Mouse (Mus musculus) adrenal gland, adult 10 weeks (tissue): ENCODE results near the gene Rpusd2. TPM values are rescaled to one million over a fixed set of nuclear protein-coding genes. Genes with fewer than 3 reads are reported as not detected.

Source experiments
- polyA plus RNA-seq: library from polyadenylated mRNA; stranded (reverse); fragments of 350-450 nt; fragmentation: Illumina TruSeq; extraction: RNeasy Lipid Tissue Mini Kit (QIAGEN cat#74804); gene quantifications from one replicate; pipeline ENCODE4 v1.2.3, GENCODE M21; 2014; ENCODE audit warnings: low read depth, low replicate concordance

Gene Rpusd2
- polyA plus RNA-seq = 4.3 TPM

GRCm38 (mm10) chr2:119034656-119035396, at the start of gene Rpusd2:
TSS of gene Rpusd2 (plus strand) at chr2:119034790.

GRCm38 (mm10) chr2:119028941-119029551, 5.5 kb upstream of the Rpusd2 start, which contains the start of gene Ccdc32:
TSS of gene Ccdc32 (minus strand) at chr2:119029393.

GRCm38 (mm10) chr2:119046649-119047611, 12.3 kb downstream of the Rpusd2 start, which contains the start of gene Knl1:
TSS of gene Knl1 (plus strand) at chr2:119047119.

Other genes starting within 250 kb of the Rpusd2 start
- 2.3 TPM for gene Knstrn, start 220.8 kb upstream of the Rpusd2 start, polyA plus RNA-seq
- gene Ivd, start 172.8 kb upstream of the Rpusd2 start, polyA plus RNA-seq = 81.6 TPM
- gene Bahd1, start 134.4 kb upstream of the Rpusd2 start, polyA plus RNA-seq = 7.1 TPM
- gene Chst14, start 108.3 kb upstream of the Rpusd2 start, polyA plus RNA-seq = 3.5 TPM
- 16.0 TPM for gene Ccdc32, start 5.4 kb upstream of the Rpusd2 start, polyA plus RNA-seq
- 3.4 TPM for gene Knl1, start 12.3 kb downstream of the Rpusd2 start, polyA plus RNA-seq
- gene Rad51, start 78.0 kb downstream of the Rpusd2 start, polyA plus RNA-seq = 2.2 TPM
- gene Rmdn3, start 122.2 kb downstream of the Rpusd2 start, polyA plus RNA-seq = 49.1 TPM
- not detected for gene Gchfr, start 133.0 kb downstream of the Rpusd2 start, polyA plus RNA-seq
- not detected for gene Gm14137, start 139.7 kb downstream of the Rpusd2 start, polyA plus RNA-seq
- gene Zfyve19, start 173.8 kb downstream of the Rpusd2 start, polyA plus RNA-seq = 4.3 TPM
- 1.7 TPM for gene Dnajc17, start 174.0 kb downstream of the Rpusd2 start, polyA plus RNA-seq
- not detected for gene Ppp1r14d, start 195.1 kb downstream of the Rpusd2 start, polyA plus RNA-seq
- gene Spint1, start 202.6 kb downstream of the Rpusd2 start, polyA plus RNA-seq = 0.58 TPM
- gene Rhov, start 236.5 kb downstream of the Rpusd2 start, polyA plus RNA-seq = not detected